ENCODE assay signal across 8 mouse cellular contexts in the genomic region with DNA sequence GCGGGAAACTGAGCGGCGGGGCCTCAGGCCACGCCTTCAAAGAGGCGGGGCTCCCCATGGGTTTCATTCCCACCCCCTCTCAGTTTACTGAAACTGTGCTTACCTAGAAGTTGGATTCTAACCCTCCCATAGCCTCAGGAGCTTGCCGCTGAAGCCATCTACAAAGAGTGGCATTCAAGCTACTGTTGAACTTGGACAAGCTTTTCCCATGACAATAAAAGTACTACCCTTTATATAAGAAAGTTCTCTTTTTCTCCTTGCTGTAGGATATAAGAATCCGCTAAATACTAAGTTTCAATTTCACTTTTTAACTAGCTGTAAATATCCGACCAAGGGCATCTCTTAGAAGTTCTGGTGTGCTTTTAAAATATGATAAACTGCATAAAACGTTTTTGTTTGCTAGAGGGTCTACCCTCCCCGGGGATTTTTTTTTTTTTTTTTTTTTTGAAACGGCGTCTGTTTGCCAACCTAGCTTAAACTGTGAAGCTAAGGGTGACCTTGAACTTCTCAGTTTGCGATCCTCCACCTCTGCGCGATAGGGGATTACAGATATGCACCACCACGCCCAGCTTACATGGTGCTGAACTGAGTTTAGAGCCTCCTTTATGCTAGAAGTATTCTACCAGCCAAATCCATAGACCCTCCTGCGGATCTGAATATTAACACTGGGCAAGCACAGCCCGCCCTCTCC. TPM values are rescaled to one million over a fixed set of nuclear protein-coding genes. Genes with fewer than 3 reads are reported as not detected.
DNase-seq lines count a peak whose midpoint lies in the region; ATAC-seq and TF ChIP-seq lines count a peak whose summit lies in the region.

No protein-coding gene starts in this region.

- ATAC-seq in forebrain, postnatal 0 days, result no peak
- ATAC-seq in midbrain, embryonic 15.5 days (replicated peaks), result no peak

- TF ChIP-seq RAD21 in CH12.LX (IDR thresholded peaks at IDR 0.05; ENCODE audit: low read depth, low read length), result no peak

- in situ Hi-C loops in CH12.LX (cut with MboI; ENCODE audit: low pct_ligation_motif_present, low pct_unique_long_range_greater_than_20kb, low sequenced_read_pairs), result no loop called here

- no peak overlapping the region for H3K27ac ChIP-seq in CH12.LX (ENCODE audit: insufficient read depth, low read depth)
- no peak overlapping the region for H3K27ac ChIP-seq in forebrain, postnatal 0 days (ENCODE audit: low read depth, low read length)
- no peak overlapping the region for H3K27ac ChIP-seq in midbrain, embryonic 15.5 days

- H3K36me3 ChIP-seq in CH12.LX (replicated peaks in 1 of 2; ENCODE audit: control insufficient read depth in 1 of 2, insufficient read depth in 1 of 2, low read length in 1 of 2), result peaks cover 0 to 10% of the 10 kb centered on the region in 2 experiments
- no peaks in the 10 kb centered on the region for H3K36me3 ChIP-seq in forebrain, postnatal 0 days (ENCODE audit: insufficient read depth)
- H3K36me3 ChIP-seq in midbrain, embryonic 15.5 days (replicated peaks), result no peaks in the 10 kb centered on the region

- H3K4me3 ChIP-seq in CH12.LX (replicated peaks in 1 of 3; ENCODE audit: low read depth in 2 of 3, low read length in 2 of 3, poor library complexity in 1 of 3), result peak overlapping the region in 2 of 3 experiments; percentile 56 to 91
- H3K4me3 ChIP-seq in forebrain, postnatal 0 days (ENCODE audit: low read depth, low read length), result peak overlapping the region; percentile 76
- peak overlapping the region; percentile 75 for H3K4me3 ChIP-seq in midbrain, embryonic 15.5 days

- H3K4me1 ChIP-seq in CH12.LX (ENCODE audit: control insufficient read depth in 1 of 2, insufficient read depth in 2 of 2), result peaks cover 4 to 21% of the 10 kb centered on the region in 2 experiments
- 0 out of 2 replicates have a peak, but pooled peaks cover 3% of the 10 kb centered on the region for H3K4me1 ChIP-seq in forebrain, postnatal 0 days (ENCODE audit: insufficient read depth)
- H3K4me1 ChIP-seq in midbrain, embryonic 15.5 days, result peaks cover 6% of the 10 kb centered on the region; the same call in 1 of the 2 replicates

- H3K9ac ChIP-seq in CH12.LX (ENCODE audit: insufficient read depth, low read depth), result peak overlapping the region; percentile 4
- H3K9ac ChIP-seq in forebrain, postnatal 0 days, result peak overlapping the region; percentile 54
- H3K9ac ChIP-seq in midbrain, embryonic 15.5 days, result peak overlapping the region; percentile 51

- 35% methylated on average over 18 of the region's 18 CpGs for WGBS in forebrain, postnatal 0 days
- WGBS in midbrain, embryonic 15.5 days, result 32% methylated on average over 18 of the region's 18 CpGs

- no peak for TF ChIP-seq CTCF in CH12.LX (conservative IDR thresholded peaks at IDR 0.05 in 1 of 2, IDR thresholded peaks at IDR 0.05 in 1 of 2; ENCODE audit: low read depth in 2 of 2, low read length in 2 of 2)
- TF ChIP-seq CTCF in forebrain, postnatal 0 days (IDR thresholded peaks at IDR 0.05; ENCODE audit: low read depth), result no peak

- peak overlapping the region; percentile 14; the same call in 1 of the 2 replicates for H3K4me2 ChIP-seq in CH12.LX (ENCODE audit: insufficient read depth, low read depth, poor library complexity, severe bottlenecking)
- peak overlapping the region; percentile 93 for H3K4me2 ChIP-seq in forebrain, postnatal 0 days (ENCODE audit: low read depth)
- peak overlapping the region; percentile 92 for H3K4me2 ChIP-seq in midbrain, embryonic 15.5 days

- H3K9me3 ChIP-seq in CH12.LX (replicated peaks; ENCODE audit: low read length), result no peaks in the 10 kb centered on the region
- no peaks in the 10 kb centered on the region for H3K9me3 ChIP-seq in forebrain, postnatal 0 days (ENCODE audit: low read length)
- no peaks in the 10 kb centered on the region for H3K9me3 ChIP-seq in midbrain, embryonic 15.5 days

- H3K79me2 ChIP-seq in CH12.LX (replicated peaks; ENCODE audit: control insufficient read depth, extremely low read depth, insufficient read depth, poor library complexity, severe bottlenecking), result peaks cover 28% of the 10 kb centered on the region

- peak; percentile 42 for DNase-seq in CH12.LX (ENCODE audit: extremely low read depth)
- DNase-seq in adrenal gland, postnatal 14 days, result peak; percentile 22
- no peak for DNase-seq in forebrain, postnatal 0 days
- DNase-seq in kidney, postnatal 10 days, result peak; percentile 9
- DNase-seq in thymus, postnatal 4 days, result peak; percentile 33
- no peak for DNase-seq in ovary, postnatal 14 days (ENCODE audit: low spot score)
- no peak for DNase-seq in right cerebral cortex, postnatal 14 days

- TF ChIP-seq EP300 in CH12.LX (IDR thresholded peaks at IDR 0.05; ENCODE audit: low read length), result no peak

- H3K27me3 ChIP-seq in CH12.LX (replicated peaks), result no peaks in the 10 kb centered on the region
- no peaks in the 10 kb centered on the region for H3K27me3 ChIP-seq in forebrain, postnatal 0 days (ENCODE audit: insufficient read depth, low read length)
- H3K27me3 ChIP-seq in midbrain, embryonic 15.5 days (replicated peaks), result no peaks in the 10 kb centered on the region

- peak; percentile 79; the same call in 1 of the 2 replicates for TF ChIP-seq POLR2A in CH12.LX (IDR thresholded peaks at IDR 0.05; ENCODE audit: low read depth, low read length)

- dilution Hi-C loops in CH12.LX (cut with MboI; ENCODE audit: extremely low pct_ligation_motif_present, extremely low pct_unique_long_range_greater_than_20kb, low sequenced_read_pairs), result no loop called here

TF ChIP-seq in CH12.LX, 34 proteins besides CTCF, POLR2A, EP300 and RAD21:
- TF ChIP-seq TCF12 (IDR thresholded peaks at IDR 0.05; ENCODE audit: low read depth, low read length) (peak; percentile 51), CHD2 (IDR thresholded peaks at IDR 0.05; ENCODE audit: low read length) (peak; percentile 59; the same call in 1 of the 2 replicates), ZNF384 (IDR thresholded peaks at IDR 0.05; ENCODE audit: low read depth, low read length) (peak; percentile 85), MAFK (IDR thresholded peaks at IDR 0.05; ENCODE audit: insufficient replicate concordance, low read length) (no peak; the same call in 1 of the 2 replicates), NELFE (IDR thresholded peaks at IDR 0.05; ENCODE audit: low read depth, low read length) (peak; percentile 73; the same call in 1 of the 2 replicates), ZKSCAN1 (IDR thresholded peaks at IDR 0.05; ENCODE audit: borderline replicate concordance, low read depth, low read length) (no peak), E2F4 (IDR thresholded peaks at IDR 0.05; ENCODE audit: insufficient replicate concordance, low read depth, low read length) (peak; percentile 100; the same call in 1 of the 2 replicates), TBP (conservative IDR thresholded peaks at IDR 0.05; ENCODE audit: low read depth, low read length) (peak; percentile 85), ETS1 (conservative IDR thresholded peaks at IDR 0.05; ENCODE audit: low read depth, low read length) (no peak)

RNA-seq across cellular contexts. Expression of gene Bard1, which starts 0.4 kb away (rescaled TPM):
- total RNA-seq in CH12.LX (2012; rRNA removed), result 9.5 and 9.9 TPM in 2 replicates
- 7.7 and 8.8 TPM in 2 replicates for total RNA-seq in CH12.LX (2014; rRNA removed)
- 6.4 and 7.1 TPM in 2 replicates for polyA plus RNA-seq in CH12.LX (2012; ENCODE audit: insufficient read length, low read depth)
- 3.4 and 4.3 TPM in 2 replicates for total RNA-seq in adrenal gland, postnatal 14 days (2021)
- 1.6 and 1.8 TPM in 2 replicates for total RNA-seq in forebrain, postnatal 0 days (2014; rRNA removed)
- polyA plus RNA-seq in forebrain, postnatal 0 days (2015; fragmentation: Nextera tagmentation; extraction: Ambion mirVana), result 0.21 and 0.27 TPM in 2 replicates
- polyA plus RNA-seq in midbrain, embryonic 15.5 days (2015; fragmentation: Nextera tagmentation; extraction: Ambion mirVana), result 0.54 and 0.68 TPM in 2 replicates

Comparison
In these comparisons a context has a peak if more than half of its experiments do, and no peak if none do; other contexts are left out.
1. DNase-seq: peak in CH12.LX (single experiment), adrenal gland, postnatal 14 days (single experiment), kidney, postnatal 10 days (single experiment) and thymus, postnatal 4 days (single experiment); none in forebrain, postnatal 0 days (single experiment), ovary, postnatal 14 days (single experiment) and right cerebral cortex, postnatal 14 days (single experiment).
2. H3K4me2 ChIP-seq: peak in every context shown above with its lines; median percentile 93 in forebrain, postnatal 0 days; 92 in midbrain, embryonic 15.5 days; 14 in CH12.LX.
3. H3K9ac ChIP-seq: peak in every context shown above with its lines; median percentile 54 in forebrain, postnatal 0 days; 51 in midbrain, embryonic 15.5 days; 4 in CH12.LX.
4. Peak in every context shown above with its lines, with median percentiles within 50 percentile points of each other: H3K4me3 ChIP-seq.